Mouse (Mus musculus): ENCODE measurements around the gene Lrfn2. TPM values are rescaled to one million over a fixed set of nuclear protein-coding genes. Genes with fewer than 3 reads are reported as not detected.

Lrfn2 gene
- polyA plus RNA-seq, 1 experiment: not detected

DNA sequence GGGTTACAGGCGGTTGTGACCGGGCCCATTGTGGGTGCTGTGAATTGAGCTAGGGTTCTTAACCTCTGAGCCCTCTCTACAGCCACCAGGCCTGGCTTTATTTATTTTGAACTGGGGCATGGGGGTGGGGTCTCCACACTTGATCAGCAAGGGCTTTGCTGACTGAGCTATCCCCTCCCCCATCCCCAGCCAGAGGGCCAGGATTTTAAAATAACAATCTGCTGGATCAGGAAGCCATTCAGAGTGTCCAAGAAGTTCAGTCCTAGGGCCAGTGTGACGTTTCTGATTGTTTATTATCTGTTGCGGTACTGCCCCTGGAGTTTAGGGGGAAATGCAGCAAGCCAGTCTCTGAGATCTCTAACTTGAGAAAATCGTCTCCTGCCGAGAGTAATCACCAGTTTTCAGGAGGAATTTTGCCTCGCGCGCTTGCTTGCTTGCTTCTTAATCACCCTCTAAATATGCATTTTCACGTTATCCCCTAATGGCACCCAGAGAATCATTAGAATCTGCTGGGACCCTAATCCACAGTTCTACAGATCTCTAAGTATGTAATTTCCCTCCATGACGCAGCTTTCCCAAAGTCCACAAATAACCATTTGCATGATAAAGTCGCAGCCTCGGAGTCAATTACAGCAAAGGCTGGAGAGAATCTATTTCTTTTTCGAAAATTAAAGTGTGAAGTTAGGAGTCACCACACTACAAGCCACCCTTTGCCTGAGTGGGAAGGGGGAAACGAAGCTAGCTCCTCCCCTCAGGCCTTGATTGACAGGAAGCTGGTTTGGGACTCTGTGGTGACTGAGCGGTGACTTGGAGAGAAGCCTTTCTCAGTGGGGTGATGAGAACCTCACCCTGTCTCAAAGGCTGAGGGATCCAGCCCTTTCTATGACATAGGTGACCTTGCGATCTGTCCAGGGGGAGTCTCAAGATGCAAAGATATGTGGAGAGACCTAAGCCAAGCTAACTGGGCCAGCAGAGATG lies 85.5 kb downstream of the Lrfn2 start:
- 28% methylated on average over 17 of the region's 17 CpGs for WGBS

DNA sequence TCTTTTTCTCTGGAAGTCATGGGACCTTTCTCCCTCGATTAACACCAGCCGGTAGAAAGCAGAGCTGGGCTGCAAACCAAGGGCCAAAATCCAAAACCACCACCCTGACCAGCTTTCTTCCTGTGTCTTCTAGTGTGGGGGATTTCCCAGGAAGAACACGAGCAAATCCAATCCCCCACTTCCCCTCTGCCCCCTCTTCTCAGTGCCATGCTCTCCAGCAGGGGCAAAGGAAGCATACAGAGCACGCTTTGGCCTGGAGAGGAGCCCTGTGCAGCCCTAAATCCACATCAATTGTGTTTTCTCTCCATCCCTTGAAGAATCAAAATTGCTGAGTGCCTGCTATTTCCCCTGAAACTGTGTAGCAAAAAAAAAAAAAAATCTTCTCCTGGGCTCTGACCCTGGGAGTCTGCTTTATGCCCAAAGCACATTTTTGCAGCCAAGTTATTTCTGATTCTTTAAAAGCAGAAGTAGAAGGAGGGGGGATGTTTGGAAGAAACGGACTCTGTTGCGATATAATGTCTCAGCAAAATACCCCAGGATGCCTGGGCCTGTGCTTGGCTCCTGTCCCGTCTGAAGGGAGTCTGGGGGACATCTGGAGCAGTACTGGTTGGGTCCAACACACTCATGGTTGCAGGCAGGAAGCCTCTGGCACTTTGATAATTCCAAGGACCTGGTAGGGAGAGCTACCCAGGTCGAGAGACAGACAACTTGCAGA lies 86.8 kb downstream of the Lrfn2 start:
- H3K4me1 ChIP-seq (ENCODE audit: control insufficient read depth, insufficient read depth, low read length): peaks cover 39% of the 10 kb centered on the region
- TF ChIP-seq POLR2A (IDR thresholded peaks at IDR 0.05; ENCODE audit: insufficient read depth, low read depth, low read length): no peak
- TF ChIP-seq CTCF (IDR thresholded peaks at IDR 0.05; ENCODE audit: insufficient read depth, low read depth, low read length): no peak
- H3K4me3 ChIP-seq (ENCODE audit: insufficient read depth, low read depth, low read length): no peak overlapping the region
- WGBS: 67% methylated on average over 8 of the region's 8 CpGs
- H3K27ac ChIP-seq (ENCODE audit: insufficient read depth, low read depth, low read length): no peak overlapping the region

More for the DNA sequence above, 85.5 kb downstream of the Lrfn2 start:
- no peak overlapping the region for H3K4me3 ChIP-seq (ENCODE audit: insufficient read depth, low read depth, low read length)
- H3K4me1 ChIP-seq (ENCODE audit: control insufficient read depth, insufficient read depth, low read length): peaks cover 33% of the 10 kb centered on the region
- TF ChIP-seq CTCF (IDR thresholded peaks at IDR 0.05; ENCODE audit: insufficient read depth, low read depth, low read length) (no peak), POLR2A (IDR thresholded peaks at IDR 0.05; ENCODE audit: insufficient read depth, low read depth, low read length) (no peak)
- H3K27ac ChIP-seq (ENCODE audit: insufficient read depth, low read depth, low read length): peak overlapping the region; percentile 44

DNA sequence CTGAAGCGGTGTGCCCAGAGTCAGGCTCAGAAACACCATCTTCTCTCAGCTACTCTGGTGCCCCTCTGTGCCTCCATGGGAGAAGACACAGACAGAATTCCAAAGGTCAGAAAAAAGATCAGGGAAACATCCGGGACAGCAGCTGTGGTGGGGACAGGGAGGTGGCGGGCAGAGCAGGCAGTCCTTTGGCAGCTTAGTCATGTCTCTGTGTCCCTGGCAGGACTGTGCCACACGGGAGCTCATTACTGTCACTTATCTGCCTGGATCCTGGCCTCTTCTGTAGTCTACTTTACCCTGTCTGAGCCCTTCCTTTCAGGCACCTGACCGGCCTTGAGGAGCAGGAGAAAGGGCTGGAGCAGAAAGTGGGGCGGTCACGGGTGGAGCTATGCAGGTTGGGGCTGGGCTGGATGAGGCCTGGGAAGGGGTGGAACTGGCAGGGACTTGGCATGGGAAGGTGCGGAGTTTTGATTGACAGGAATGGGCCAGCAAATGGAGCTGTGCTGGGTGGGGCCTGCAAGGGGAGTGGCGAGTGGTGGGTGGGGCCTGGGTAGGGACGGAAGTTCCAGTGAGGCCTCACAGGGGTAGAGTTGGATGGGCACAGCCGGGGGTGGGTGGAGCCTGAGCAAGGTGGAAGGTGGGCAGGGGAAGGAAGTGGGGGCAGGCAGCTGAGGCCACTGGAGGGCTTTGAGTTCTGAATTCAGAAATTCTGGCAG lies 97.5 kb downstream of the Lrfn2 start:
- TF ChIP-seq CTCF (IDR thresholded peaks at IDR 0.05; ENCODE audit: insufficient read depth, low read depth, low read length): no peak
- no peak for TF ChIP-seq POLR2A (IDR thresholded peaks at IDR 0.05; ENCODE audit: insufficient read depth, low read depth, low read length)
- Histone ChIP-seq H3K27ac (ENCODE audit: insufficient read depth, low read depth, low read length) (no peak overlapping the region), H3K4me3 (ENCODE audit: insufficient read depth, low read depth, low read length) (no peak overlapping the region), H3K4me1 (ENCODE audit: control insufficient read depth, insufficient read depth, low read length) (peaks cover 23% of the 10 kb centered on the region)
- 64% methylated on average over 11 of the region's 11 CpGs for WGBS

DNA sequence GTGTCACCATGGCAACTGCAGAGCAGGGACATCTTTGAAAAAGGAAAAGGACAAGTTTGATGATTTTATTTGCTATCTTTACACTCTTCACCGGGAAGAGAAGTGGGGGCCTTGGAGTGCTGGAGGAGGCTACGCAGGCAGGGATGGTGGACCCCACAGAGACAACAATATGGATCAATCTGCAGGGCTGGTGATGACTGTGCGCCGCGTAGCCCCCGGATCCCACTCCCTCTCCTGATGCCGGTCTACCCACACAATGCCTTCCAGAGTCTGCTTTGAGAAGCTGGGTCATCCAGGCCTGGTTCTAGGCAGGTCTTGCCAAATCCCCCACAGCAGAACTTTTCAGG lies 98.1 kb downstream of the Lrfn2 start:
- WGBS: 79% methylated on average over 7 of the region's 7 CpGs
- no peak overlapping the region for H3K27ac ChIP-seq (ENCODE audit: insufficient read depth, low read depth, low read length)
- TF ChIP-seq POLR2A (IDR thresholded peaks at IDR 0.05; ENCODE audit: insufficient read depth, low read depth, low read length) (no peak), CTCF (IDR thresholded peaks at IDR 0.05; ENCODE audit: insufficient read depth, low read depth, low read length) (no peak)

DNA sequence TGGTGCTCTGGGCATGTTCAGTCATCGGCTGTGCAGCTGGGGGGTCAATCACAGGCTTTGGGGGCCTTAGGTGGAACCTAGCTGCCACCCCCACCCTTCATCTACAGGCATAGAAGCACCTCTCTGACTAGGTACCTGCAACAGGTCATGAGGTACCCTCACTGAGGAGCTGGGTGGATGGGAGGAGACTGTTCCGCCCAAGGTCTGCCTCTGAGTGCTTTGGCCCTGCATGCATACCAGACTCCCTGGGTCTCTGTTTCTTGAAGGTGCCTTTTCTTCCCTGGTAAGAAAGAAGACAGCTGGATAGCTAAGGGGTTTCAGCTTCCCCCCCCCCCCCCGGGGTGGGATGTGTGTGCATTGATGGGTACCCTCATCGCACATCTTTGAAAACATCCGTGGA lies 98.7 kb downstream of the Lrfn2 start:
- Histone ChIP-seq H3K27ac (ENCODE audit: insufficient read depth, low read depth, low read length) (no peak overlapping the region), H3K4me1 (ENCODE audit: control insufficient read depth, insufficient read depth, low read length) (peaks cover 23% of the 10 kb centered on the region), H3K4me3 (ENCODE audit: insufficient read depth, low read depth, low read length) (no peak overlapping the region)
- TF ChIP-seq POLR2A (IDR thresholded peaks at IDR 0.05; ENCODE audit: insufficient read depth, low read depth, low read length) (no peak), CTCF (IDR thresholded peaks at IDR 0.05; ENCODE audit: insufficient read depth, low read depth, low read length) (no peak)
- 78% methylated on average over 5 of the region's 5 CpGs for WGBS

More for the DNA sequence above, 98.1 kb downstream of the Lrfn2 start:
- Histone ChIP-seq H3K4me3 (ENCODE audit: insufficient read depth, low read depth, low read length) (no peak overlapping the region), H3K4me1 (ENCODE audit: control insufficient read depth, insufficient read depth, low read length) (peaks cover 23% of the 10 kb centered on the region)

DNA sequence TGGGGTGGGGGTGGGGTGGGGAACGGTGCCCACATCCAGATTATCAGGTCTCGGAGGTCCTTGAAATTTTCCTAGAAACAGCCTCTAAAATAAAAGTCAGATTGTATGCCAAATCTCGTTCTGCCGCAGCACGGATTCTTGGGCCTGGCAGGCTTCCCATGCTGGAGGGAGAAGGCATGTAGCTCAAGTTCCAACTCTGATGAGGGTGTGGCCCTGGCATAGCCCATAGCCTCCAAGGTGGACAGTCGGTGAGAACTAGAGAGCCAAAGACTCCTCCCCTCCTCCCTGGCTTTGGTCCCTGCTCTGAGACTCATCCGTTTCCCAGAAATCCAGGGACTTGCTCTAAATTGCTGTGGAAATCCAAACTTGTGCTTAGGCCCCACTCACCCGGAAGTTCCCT lies 99.6 kb downstream of the Lrfn2 start:
- Histone ChIP-seq H3K27ac (ENCODE audit: insufficient read depth, low read depth, low read length) (no peak overlapping the region), H3K4me1 (ENCODE audit: control insufficient read depth, insufficient read depth, low read length) (peaks cover 23% of the 10 kb centered on the region), H3K4me3 (ENCODE audit: insufficient read depth, low read depth, low read length) (no peak overlapping the region)
- TF ChIP-seq CTCF (IDR thresholded peaks at IDR 0.05; ENCODE audit: insufficient read depth, low read depth, low read length) (no peak), POLR2A (IDR thresholded peaks at IDR 0.05; ENCODE audit: insufficient read depth, low read depth, low read length) (no peak)
- WGBS: 62% methylated on average over 8 of the region's 8 CpGs

DNA sequence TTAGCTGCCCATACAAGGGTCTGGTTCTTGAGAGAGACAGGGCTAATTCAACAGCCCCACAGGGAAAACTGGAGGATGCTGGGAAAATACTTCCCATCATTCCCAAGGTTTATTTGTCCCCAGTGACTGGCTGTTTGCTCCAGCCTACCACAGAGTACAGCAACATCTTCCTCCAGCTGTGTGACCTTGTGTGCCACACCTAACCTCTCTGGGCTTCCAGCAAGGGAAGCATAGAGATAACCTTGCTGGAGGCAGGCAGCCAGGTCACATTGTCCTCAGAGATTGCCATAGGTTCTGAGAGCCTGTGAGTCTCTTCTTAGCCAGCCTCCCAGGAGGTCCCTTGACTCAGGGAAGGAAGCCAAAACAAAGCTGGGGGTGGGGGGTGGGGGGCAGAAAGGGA lies 101.1 kb downstream of the Lrfn2 start:
- no peak overlapping the region for H3K27ac ChIP-seq (ENCODE audit: insufficient read depth, low read depth, low read length)
- peaks cover 23% of the 10 kb centered on the region for H3K4me1 ChIP-seq (ENCODE audit: control insufficient read depth, insufficient read depth, low read length)
- TF ChIP-seq POLR2A (IDR thresholded peaks at IDR 0.05; ENCODE audit: insufficient read depth, low read depth, low read length) (no peak), CTCF (IDR thresholded peaks at IDR 0.05; ENCODE audit: insufficient read depth, low read depth, low read length) (no peak)

DNA sequence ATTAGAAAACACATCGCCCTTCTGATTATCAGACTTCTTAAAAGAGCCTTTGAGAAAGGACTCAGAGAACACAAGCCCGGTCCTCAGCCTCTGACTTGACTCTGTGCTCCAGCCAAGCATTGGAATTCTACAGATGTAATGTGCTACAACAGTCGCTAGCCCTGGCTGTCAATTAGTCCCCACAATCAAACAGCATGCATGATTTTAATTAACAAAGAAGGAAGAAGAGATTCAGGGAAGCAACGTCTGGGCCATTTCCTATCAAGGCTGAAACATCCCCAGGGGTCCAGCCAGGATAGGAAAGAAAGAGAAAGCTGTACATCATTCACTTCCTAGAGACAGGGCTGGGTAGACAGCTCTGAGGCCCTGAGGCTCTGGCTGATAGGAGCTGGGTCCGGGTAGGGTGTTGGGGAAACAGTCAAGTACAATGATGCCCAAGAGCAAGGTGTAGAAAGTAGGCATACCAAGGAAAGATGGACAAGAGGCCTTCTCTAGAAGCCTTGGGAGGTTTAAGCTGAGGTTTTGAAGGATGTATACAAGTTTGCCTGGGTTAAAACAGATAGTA lies 101.6 kb downstream of the Lrfn2 start:
- TF ChIP-seq POLR2A (IDR thresholded peaks at IDR 0.05; ENCODE audit: insufficient read depth, low read depth, low read length) (no peak), CTCF (IDR thresholded peaks at IDR 0.05; ENCODE audit: insufficient read depth, low read depth, low read length) (no peak)
- peaks cover 23% of the 10 kb centered on the region for H3K4me1 ChIP-seq (ENCODE audit: control insufficient read depth, insufficient read depth, low read length)
- no peak overlapping the region for H3K27ac ChIP-seq (ENCODE audit: insufficient read depth, low read depth, low read length)
- WGBS: 51% methylated on average over 5 of the region's 5 CpGs
- H3K4me3 ChIP-seq (ENCODE audit: insufficient read depth, low read depth, low read length): no peak overlapping the region

More for the DNA sequence above, 101.1 kb downstream of the Lrfn2 start:
- no peak overlapping the region for H3K4me3 ChIP-seq (ENCODE audit: insufficient read depth, low read depth, low read length)
